Mouse (Mus musculus) ES-Bruce4 (cell line): Measurements from ENCODE around the gene Gatad2a.

Experiments
- CTCF ChIP-seq: IDR thresholded peaks from one replicate; pipeline ENCODE4 v1.8.1; 2011; ENCODE audit warnings: low read depth, low read length
- EP300 ChIP-seq: IDR thresholded peaks from 2 replicates; pipeline ENCODE4 v1.6.1; 2011; ENCODE audit warnings: low read depth, low read length; ENCODE audit not compliant: insufficient read depth
- POLR2A ChIP-seq: IDR thresholded peaks from one replicate; pipeline ENCODE4 v1.8.1; 2011; ENCODE audit warnings: low read length; ENCODE audit not compliant: insufficient read depth

DNA sequence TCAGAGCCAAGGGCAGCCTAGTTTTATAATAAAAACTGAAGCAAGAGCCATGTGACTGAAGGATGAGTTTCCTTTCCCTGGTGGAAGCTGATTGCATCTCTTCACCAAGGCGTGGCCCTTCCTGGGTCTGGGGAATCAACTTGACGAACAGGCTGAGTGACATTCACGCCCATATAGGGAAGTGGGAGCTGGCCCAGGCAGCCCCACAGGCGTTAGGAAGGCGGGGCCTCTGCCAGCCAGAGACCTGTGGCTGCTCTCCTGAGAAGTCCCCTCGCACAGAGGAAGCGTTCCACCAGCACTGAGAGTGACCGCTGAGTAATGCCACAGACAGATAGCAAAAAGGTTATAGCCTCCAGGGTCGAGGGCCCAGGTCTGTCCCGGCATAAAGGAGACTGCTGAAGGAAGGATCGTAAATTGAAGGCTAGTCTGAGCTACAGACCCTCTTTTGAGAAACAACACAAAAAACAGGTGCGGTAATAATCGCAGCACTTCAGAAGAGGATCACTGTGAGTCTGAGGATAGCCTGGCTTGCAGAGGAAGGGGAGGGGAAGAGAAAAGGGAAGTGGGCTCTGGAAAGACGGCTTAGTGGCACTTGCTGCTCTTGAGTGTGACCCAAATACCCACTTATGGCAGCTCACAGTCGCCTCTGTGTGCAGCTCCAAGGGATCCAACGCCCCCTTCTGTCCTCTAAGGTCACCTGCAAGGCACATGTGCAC, 5.2 kb upstream of the Gatad2a start:
- peak; percentile 78 for TF ChIP-seq POLR2A
- TF ChIP-seq CTCF = peak; percentile 77
- TF ChIP-seq EP300 = peak; percentile 93
